Mouse (Mus musculus) midbrain, embryonic 11.5 days (tissue): ENCODE measurements at regions not wholly inside any gene's neighbourhood (a gene's known extent, or its start where the extent isn't known, plus 50 kb on each side); places are given as distances from the start of the nearest gene placed in this dataset.

Source experiments
- ATAC-seq: fragments of 200-750 bp; cut with Nextera tagmentation; 2 replicates; pipeline ENCODE4 v1.8.0; 2017; ENCODE audit warnings: moderate TSS enrichment, moderate library complexity; ENCODE audit not compliant: low FRiP score
- DNase-seq: peaks from one replicate; pipeline ENCODE4 v3.0.0; 2015; ENCODE audit warnings: low spot score; ENCODE audit errors: missing footprints
- H3K27ac ChIP-seq: fragments of 300-500 bp; sonication (generic); 2 replicates; pipeline ENCODE4 v1.5.1; 2014; ENCODE audit warnings: low read depth, low read length
- H3K27me3 ChIP-seq: fragments of 300-500 bp; sonication (generic); 2 replicates; pipeline ENCODE4 v1.6.1; 2014; ENCODE audit warnings: mild to moderate bottlenecking, low read length, moderate library complexity, mixed read lengths; ENCODE audit not compliant: control insufficient read depth, insufficient read depth
- H3K36me3 ChIP-seq: fragments of 300-500 bp; sonication (generic); 2 replicates; pipeline ENCODE4 v1.6.1; 2014; ENCODE audit warnings: mild to moderate bottlenecking, low read length, moderate library complexity, mixed read lengths; ENCODE audit not compliant: control insufficient read depth, insufficient read depth
- H3K4me1 ChIP-seq: fragments of 300-500 bp; sonication (generic); 2 replicates; pipeline ENCODE4 v1.6.1; 2014; ENCODE audit warnings: low read length; ENCODE audit not compliant: control insufficient read depth, insufficient read depth
- H3K4me2 ChIP-seq: fragments of 300-500 bp; sonication (generic); 2 replicates; pipeline ENCODE4 v1.6.1; 2014; ENCODE audit warnings: mild to moderate bottlenecking, moderate library complexity
- H3K4me3 ChIP-seq: fragments of 300-500 bp; sonication (generic); 2 replicates; pipeline ENCODE4 v1.5.1; 2014; ENCODE audit warnings: low read depth, low read length
- H3K9ac ChIP-seq: fragments of 300-500 bp; sonication (generic); 2 replicates; pipeline ENCODE4 v1.6.1; 2014; ENCODE audit warnings: low read length
- H3K9me3 ChIP-seq: fragments of 300-500 bp; sonication (generic); 2 replicates; pipeline ENCODE4 v1.6.1; 2016; ENCODE audit warnings: low read length; ENCODE audit not compliant: control insufficient read depth
- WGBS: fragments of 180-500 bp; shearing (Covaris S2); extraction: QIAGEN DNeasy Blood & Tissue Kit; methylation state at CpG from one replicate; pipeline ENCODE4 v1.1.7; 2014; 5-methylcytosine and 5-hydroxymethylcytosine counted together

GRCm38 (mm10) chr2:11416122-11416521, 137.8 kb downstream of the Pfkfb3 start:
- 92% methylated on average over 11 of the region's 11 CpGs for WGBS
- H3K4me2 ChIP-seq, result no peak overlapping the region
- H3K27me3 ChIP-seq, result no peaks in the 10 kb centered on the region

GRCm38 (mm10) chr2:11412521-11412920, 141.4 kb downstream of the Pfkfb3 start:
- H3K36me3 ChIP-seq, result no peaks in the 10 kb centered on the region
- no peaks in the 10 kb centered on the region for H3K27me3 ChIP-seq
- ATAC-seq (no peak), DNase-seq (no peak)
- H3K4me2 ChIP-seq, result no peak overlapping the region
- 93% methylated on average over 6 of the region's 6 CpGs for WGBS
- H3K9ac ChIP-seq, result no peak overlapping the region
- H3K4me3 ChIP-seq, result no peak overlapping the region
- no peak overlapping the region for H3K27ac ChIP-seq
- no peaks in the 10 kb centered on the region for H3K9me3 ChIP-seq
- H3K4me1 ChIP-seq, result no peaks in the 10 kb centered on the region

More at GRCm38 (mm10) chr2:11416122-11416521, 137.8 kb downstream of the Pfkfb3 start:
- no peaks in the 10 kb centered on the region for H3K4me1 ChIP-seq
- ATAC-seq (no peak), DNase-seq (no peak)
- H3K36me3 ChIP-seq, result no peaks in the 10 kb centered on the region
- H3K9me3 ChIP-seq, result no peaks in the 10 kb centered on the region
- H3K9ac ChIP-seq, result no peak overlapping the region
- H3K4me3 ChIP-seq, result no peak overlapping the region
- no peak overlapping the region for H3K27ac ChIP-seq

GRCm38 (mm10) chr2:11408497-11408896, 145.4 kb downstream of the Pfkfb3 start:
- Histone ChIP-seq H3K9ac (no peak overlapping the region), H3K9me3 (no peaks in the 10 kb centered on the region), H3K27me3 (no peaks in the 10 kb centered on the region), H3K4me1 (no peaks in the 10 kb centered on the region), H3K27ac (no peak overlapping the region), H3K4me2 (no peak overlapping the region), H3K4me3 (no peak overlapping the region), H3K36me3 (no peaks in the 10 kb centered on the region)
- no peak for ATAC-seq
- 83% methylated on average over 5 of the region's 6 CpGs for WGBS
- DNase-seq, result no peak

GRCm38 (mm10) chr2:11406103-11406615, 147.7 kb downstream of the Pfkfb3 start:
- H3K27ac ChIP-seq, result no peak overlapping the region

GRCm38 (mm10) chr2:11402218-11402848, 151.5 kb downstream of the Pfkfb3 start:
- ATAC-seq (no peak), DNase-seq (no peak)
- H3K4me3 ChIP-seq, result no peak overlapping the region
- no peak overlapping the region for H3K27ac ChIP-seq
- H3K4me2 ChIP-seq, result no peak overlapping the region
- no peaks in the 10 kb centered on the region for H3K9me3 ChIP-seq
- WGBS, result 50% methylated on average over 10 of the region's 10 CpGs
- no peaks in the 10 kb centered on the region for H3K36me3 ChIP-seq
- no peaks in the 10 kb centered on the region for H3K4me1 ChIP-seq
- no peaks in the 10 kb centered on the region for H3K27me3 ChIP-seq
- H3K9ac ChIP-seq, result no peak overlapping the region

More at GRCm38 (mm10) chr2:11406103-11406615, 147.7 kb downstream of the Pfkfb3 start:
- Histone ChIP-seq H3K9ac (no peak overlapping the region), H3K27me3 (no peaks in the 10 kb centered on the region), H3K9me3 (no peaks in the 10 kb centered on the region), H3K36me3 (no peaks in the 10 kb centered on the region), H3K4me2 (no peak overlapping the region), H3K4me1 (no peaks in the 10 kb centered on the region), H3K4me3 (no peak overlapping the region)
- WGBS, result 94% methylated on average over 1 of the region's 1 CpGs
- DNase-seq (no peak), ATAC-seq (no peak)

- ATAC-seq (no peak), DNase-seq (no peak)
- H3K27me3 ChIP-seq, result no peaks in the 10 kb centered on the region
- H3K4me2 ChIP-seq, result no peak overlapping the region
- H3K36me3 ChIP-seq, result no peaks in the 10 kb centered on the region
- no peak overlapping the region for H3K9ac ChIP-seq
- H3K9me3 ChIP-seq, result no peaks in the 10 kb centered on the region
- no peak overlapping the region for H3K4me3 ChIP-seq
- WGBS, result 89% methylated on average over 3 of the region's 3 CpGs
- H3K27ac ChIP-seq, result no peak overlapping the region
- H3K4me1 ChIP-seq, result no peaks in the 10 kb centered on the region
Measured at GRCm38 (mm10) chr2:11399411-11399810, 154.5 kb downstream of the Pfkfb3 start.

GRCm38 (mm10) chr2:11398949-11399348, 154.9 kb downstream of the Pfkfb3 start:
- DNase-seq (no peak), ATAC-seq (no peak)
- H3K4me1 ChIP-seq, result no peaks in the 10 kb centered on the region
- no peak overlapping the region for H3K4me3 ChIP-seq
- WGBS, result 87% methylated on average over 6 of the region's 6 CpGs
- H3K36me3 ChIP-seq, result no peaks in the 10 kb centered on the region
- H3K9ac ChIP-seq, result no peak overlapping the region
- no peak overlapping the region for H3K27ac ChIP-seq
- no peaks in the 10 kb centered on the region for H3K9me3 ChIP-seq
- no peak overlapping the region for H3K4me2 ChIP-seq
- no peaks in the 10 kb centered on the region for H3K27me3 ChIP-seq

- Histone ChIP-seq H3K9me3 (no peaks in the 10 kb centered on the region), H3K9ac (no peak overlapping the region), H3K27me3 (no peaks in the 10 kb centered on the region), H3K27ac (no peak overlapping the region), H3K4me1 (no peaks in the 10 kb centered on the region), H3K36me3 (no peaks in the 10 kb centered on the region), H3K4me3 (no peak overlapping the region), H3K4me2 (no peak overlapping the region)
- no peak for ATAC-seq
- DNase-seq, result no peak
- WGBS, result 85% methylated on average over 6 of the region's 6 CpGs
Measured at GRCm38 (mm10) chr2:11398391-11398790, 155.5 kb downstream of the Pfkfb3 start.

- H3K27ac ChIP-seq, result no peak overlapping the region
- DNase-seq, result no peak
- H3K9ac ChIP-seq, result no peak overlapping the region
- no peak for ATAC-seq
- no peaks in the 10 kb centered on the region for H3K9me3 ChIP-seq
- no peaks in the 10 kb centered on the region for H3K36me3 ChIP-seq
- no peak overlapping the region for H3K4me3 ChIP-seq
- no peak overlapping the region for H3K4me2 ChIP-seq
- H3K27me3 ChIP-seq, result no peaks in the 10 kb centered on the region
- 89% methylated on average over 3 of the region's 3 CpGs for WGBS
- H3K4me1 ChIP-seq, result peaks cover 3% of the 10 kb centered on the region; the same call in 1 of the 2 replicates
Measured at GRCm38 (mm10) chr2:11396835-11397234, 157.0 kb downstream of the Pfkfb3 start.
